Mouse (Mus musculus) kidney, postnatal 14 days (tissue): ENCODE measurements at regions not wholly inside any gene's neighbourhood (a gene's known extent, or its start where the extent isn't known, plus 50 kb on each side); places are given as distances from the start of the nearest gene placed in this dataset.
A peak's percentile ranks its signal among the peaks of the same experiment; 100 is the strongest.

ENCODE experiments used
- DNase-seq: peaks from one replicate; pipeline ENCODE4 v3.0.0; 2022; ENCODE audit warnings: mixed read lengths

DNA sequence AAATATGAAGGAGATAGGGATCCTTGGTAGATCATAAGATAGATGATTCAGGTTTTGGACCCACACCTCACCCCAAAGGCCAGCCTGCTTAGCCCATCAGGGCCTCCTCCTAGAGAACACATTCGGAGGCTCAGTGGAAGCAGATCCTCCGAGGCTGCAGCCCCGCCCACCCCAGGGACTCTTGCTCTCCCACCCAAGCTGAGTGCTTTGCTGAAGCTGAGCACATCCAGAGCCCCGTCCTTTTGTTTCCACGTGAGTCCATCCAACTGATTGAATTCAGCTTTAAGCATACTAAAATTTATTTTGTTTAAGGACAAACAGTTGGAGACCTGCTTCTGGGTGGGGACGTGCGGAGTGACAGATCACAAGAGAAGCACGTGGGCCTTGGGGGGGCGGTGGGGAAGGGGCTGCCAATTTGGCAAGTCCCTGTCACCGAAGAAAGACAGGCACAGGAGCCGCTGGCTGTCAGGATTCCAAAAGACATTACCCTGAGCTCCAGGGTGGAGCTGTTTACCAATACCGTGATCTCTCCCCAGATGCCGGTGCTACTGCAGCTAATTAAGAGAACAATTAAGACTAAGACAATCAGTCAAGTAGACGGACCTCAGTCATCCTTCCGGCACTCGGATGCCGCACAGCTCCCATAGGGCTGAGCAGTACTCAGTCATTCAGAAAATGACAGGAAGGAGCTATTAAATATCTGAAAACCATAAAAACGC is 448.9 kb upstream of the Spred2 start:
- no peak for DNase-seq

DNA sequence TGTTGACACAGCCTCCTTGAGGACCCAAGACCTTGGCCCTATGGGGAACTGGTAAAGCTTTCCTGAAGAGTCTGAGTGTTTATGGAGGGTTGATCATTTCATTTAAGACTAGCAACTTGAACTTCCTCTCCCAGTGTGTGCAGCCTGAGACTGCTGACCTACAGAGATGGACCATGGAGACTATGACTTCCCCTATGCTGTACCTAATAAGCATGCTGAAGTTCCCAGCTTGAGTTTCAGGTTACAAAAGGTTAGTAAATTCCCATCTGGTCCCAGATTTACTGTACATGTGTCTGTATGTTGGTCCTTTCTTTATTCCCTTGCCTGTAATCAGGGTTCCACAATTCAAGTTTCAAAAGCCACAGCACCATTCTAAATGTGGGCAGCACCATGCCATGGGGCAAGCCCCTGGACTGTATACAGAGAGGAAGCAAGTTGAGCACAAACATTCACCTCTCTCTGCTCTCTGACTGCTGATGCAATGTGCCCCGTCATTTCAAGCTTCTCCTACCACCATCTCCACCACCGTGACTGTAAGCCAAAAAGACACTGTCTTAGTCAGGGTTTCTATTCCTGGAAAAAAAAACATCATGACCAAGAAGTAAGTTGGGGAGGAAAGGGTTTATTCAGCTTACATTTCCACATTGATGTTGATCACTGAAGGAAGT is 431.0 kb upstream of the Spred2 start:
- no peak for DNase-seq

DNA sequence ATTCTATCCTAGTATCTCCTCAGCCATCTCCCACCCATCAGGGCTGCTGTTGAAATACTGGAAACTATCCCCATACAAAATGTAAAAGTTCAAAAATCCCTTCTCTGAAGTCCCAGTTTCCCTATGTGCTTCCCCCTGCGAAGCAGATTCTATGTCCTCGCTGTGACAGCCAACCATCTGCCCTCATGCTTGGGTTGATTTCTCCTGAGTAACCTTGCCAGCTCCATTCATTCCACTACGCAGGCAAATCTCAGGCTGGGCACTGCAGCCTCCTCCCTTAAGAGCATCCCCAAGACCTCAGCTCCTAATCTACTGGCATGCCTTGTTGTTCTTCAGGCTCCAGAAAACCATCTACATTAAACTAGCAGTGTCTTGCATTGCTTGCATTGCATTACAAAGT is 402.5 kb upstream of the Spred2 start:
- DNase-seq, result no peak

DNA sequence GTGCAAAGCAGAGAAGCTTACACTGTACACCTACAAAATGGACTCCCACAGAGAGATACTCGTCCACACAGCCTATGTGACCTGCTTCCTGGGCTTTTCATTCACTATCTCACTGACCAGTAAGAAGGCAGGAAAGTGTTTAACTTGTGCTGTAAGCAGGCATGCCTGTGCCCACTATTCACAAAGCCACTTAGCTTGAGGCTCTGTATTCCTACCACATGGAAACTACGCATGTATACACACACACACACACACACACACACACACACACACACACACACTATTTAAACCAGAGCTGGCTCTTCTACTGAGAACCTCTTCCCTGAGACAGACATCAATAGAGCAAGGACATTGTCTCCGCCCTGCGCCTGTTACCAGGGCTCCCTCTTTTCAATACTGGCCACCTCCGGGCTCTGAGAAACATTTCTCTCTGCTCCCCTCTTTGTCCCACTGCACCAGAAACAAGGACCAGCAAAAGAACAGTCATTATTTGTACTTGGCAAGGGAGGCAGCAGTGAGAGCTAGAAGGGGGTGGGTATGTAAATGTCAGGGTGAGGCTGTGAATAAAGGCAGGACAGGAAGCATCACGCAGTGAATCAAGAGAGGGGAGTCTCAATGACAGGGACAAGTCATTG is 400.2 kb upstream of the Spred2 start:
- DNase-seq, result no peak

DNA sequence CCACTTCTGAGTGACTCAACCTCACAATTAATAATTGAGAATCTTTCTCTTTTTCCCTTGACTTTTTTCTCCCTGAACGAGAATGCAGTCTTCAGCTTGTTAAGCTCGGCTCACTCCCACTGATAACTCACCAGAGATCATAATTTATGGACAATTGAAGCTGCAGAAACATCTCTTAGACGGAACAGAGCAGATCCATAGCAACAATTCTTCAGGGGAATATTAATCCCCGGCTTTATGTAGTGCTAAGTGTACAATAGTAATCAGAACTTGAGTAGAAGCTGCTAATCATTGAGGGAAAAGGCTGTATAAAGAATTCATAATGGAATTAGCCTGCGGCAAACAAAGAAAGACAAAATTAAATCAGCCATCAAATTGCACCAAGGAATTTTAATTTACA is 395.0 kb upstream of the Spred2 start:
- DNase-seq, result no peak

DNA sequence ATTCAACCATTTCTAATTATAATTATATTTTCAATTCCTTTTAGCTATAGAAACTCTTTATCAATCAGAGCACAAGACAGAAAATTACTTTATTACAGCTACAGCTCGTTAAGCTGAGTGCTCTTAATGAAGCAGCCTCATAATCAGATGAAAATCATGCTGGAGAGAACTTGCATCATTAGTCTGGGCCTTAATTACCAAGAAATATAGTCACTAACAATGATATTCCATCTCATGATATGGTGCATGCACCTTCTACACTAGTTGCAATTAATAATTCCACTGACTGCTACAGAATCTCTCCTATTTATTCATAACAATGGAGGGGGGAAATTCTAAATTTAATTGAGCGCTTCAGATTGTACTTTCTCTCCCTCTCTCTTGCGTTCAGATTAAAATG is 393.5 kb upstream of the Spred2 start:
- DNase-seq, result no peak

DNA sequence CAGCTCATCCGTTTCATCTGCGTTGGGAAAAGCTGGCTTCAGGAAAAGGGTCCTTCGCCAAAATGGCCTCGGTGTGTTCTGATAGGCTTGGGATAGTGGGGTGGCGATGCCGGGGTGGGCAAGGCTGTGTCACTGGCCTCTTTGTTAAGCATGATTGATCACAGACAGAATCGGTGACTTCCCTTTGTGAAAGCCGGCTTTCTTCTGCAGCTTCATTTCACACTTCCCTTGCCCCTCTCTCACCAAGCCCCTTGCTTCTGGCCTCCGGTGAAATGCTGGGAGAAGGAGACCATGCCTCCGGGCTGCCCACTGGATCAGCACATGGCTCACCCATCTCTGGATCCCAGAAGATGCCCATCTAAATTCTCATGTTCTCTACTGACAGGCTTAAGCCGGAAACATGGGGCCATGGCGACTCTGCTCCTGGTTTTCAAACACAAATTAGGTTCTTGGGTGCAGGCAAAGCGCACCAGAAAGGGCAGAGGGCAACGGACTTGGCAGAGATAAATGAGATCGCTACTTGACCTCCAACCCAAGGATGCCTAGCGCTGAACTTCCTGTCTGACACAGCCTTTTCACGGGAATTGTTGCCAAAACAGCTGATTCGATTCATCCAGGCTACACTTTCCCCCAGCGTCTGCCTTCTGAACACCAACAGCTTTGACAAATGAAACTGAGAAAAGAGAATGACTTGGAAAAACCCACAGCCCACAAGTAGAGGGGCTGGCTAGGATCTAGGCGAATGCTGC is 392.7 kb upstream of the Spred2 start:
- DNase-seq, result peak; percentile 49

DNA sequence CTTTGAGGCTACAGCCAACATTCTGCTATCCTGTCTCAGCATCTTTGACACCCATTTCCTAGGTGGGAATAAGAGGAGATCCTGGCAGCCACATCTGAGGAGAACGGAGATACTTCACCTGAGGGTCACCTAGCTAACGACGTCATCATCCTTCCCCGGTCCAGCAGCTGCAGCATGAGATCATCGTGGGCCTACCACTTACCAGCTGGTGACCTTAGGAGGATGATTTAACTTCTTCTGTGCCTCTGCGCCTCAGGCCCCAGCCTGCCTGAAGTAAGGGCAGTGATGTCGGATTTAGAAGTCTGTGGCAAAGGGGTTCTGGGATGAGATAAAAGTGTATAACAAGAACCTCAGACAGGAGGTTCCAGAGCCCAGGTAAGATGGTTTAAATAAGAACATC is 391.3 kb upstream of the Spred2 start:
- DNase-seq, result no peak

DNA sequence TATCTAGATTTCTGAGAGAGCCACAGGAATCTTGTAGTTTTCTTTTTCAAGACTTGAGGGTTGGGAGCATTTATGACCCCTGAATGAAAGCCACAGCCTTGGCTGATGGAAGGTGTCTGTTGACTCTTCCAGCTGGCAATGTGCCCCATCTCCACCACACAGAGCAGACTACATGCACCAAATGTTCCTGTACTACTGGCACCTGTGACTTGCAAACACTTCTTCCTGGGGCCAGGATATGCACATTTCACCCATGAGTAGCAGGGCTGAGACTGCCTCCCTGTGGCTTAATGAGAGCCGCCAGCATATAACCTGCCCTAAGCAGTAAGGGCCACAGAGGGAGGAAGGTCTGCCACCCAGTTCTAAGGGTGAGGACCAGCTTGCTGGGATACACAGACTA is 390.5 kb upstream of the Spred2 start:
- DNase-seq, result no peak

DNA sequence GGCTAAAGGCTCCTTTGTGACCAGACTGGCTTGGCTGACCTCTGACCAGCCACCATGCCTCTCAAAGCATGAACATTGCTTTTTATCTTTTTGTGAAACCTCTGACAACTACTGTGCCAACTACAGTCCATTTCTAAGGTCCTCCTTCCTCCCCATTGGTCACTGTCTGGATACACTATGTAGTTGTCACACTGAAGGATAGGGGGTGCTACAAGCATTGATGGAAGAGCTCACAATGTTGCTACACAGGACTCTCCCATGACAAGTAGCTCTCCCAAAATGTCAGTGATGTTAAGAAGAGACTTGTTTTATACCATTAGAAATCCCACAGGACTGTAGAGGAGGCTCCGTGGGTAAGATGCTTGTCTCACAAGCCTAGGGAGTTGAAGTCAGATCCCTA is 389.0 kb upstream of the Spred2 start:
- no peak for DNase-seq

DNA sequence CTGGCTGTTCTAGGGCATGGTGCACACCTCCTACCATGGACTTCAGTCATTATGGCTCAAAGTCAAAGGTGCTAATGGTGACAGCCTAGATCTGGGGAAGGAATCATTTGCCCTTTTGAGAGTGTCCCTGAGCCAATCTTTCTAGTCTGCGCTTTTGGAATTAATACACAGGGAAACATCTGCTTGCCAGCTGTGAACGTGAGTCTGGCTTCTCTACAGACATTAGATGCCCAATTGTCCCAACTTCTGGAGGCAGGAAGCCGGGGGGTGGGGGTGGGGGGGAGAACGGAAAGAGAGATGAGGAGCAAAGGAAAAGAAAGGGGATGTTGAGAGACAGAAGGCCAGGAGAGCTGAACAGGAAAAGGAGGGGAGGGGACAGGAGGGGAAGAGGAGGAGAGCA is 377.9 kb upstream of the Spred2 start:
- no peak for DNase-seq

DNA sequence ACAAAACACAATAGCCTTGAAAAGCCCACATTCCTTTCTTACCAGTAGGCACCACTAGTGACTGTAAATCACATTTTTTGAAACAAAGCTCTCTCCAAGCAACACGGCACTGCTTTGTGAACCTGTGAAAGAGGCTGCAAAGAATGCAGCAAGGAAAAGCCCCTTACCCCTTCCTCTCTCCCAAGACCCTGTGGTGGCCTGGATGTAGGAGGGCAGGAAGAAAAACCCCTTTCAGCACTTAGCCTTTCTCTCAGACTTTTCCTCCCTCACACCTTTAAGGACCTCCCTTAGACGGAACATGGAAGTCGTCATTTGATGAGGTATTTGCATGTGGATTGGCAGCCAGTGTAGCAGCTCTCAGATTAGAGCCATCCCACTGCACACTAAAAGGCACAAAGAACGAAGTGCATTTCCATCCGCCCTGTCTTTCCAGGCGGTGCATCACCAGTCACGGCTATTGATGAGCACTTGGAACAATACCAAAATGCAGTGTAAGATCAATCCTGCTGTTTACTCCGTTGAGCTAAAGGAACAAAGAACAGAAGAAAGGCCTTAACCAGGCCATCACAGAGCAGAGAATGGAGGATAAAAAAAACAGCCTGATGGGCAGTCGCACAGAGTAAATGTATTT is 369.7 kb upstream of the Spred2 start:
- no peak for DNase-seq

DNA sequence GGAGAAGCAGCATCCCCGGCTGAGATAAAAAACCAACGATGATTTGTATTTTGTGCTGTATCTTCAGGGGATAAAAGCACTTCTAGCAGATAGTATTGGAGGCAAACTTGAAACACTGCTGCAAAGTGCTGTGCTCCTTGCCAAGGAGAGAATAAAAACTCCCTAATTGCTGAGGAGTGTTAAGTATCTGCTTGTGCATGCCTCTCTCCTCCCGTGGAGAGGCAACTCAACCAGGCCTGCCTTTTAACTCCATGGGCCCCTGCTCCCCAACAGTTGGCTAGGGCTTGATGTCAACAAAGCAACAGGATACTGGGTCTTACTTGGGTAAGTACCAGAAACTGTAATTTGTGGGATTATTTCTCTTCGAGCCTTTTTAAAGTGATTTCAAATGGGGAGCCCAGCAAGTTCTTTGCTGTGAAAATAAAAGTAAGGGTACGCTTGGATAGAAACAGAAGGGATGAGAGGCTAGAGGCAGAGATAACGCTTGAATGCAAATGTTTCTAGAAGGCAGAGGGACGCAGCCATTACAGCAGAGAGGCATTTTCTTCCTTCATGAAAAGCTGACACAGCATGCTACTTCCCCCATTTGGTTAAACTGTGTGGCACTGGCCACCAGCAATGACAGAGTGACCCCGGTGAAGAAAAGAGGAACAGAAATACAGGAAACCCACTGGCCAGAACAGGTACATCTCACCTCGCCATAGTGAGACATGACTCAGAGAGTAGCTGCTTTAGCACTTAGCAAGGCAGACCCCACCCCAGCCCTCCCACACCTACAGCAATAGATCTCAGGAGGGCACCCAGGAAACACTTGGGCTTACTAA is 369.0 kb upstream of the Spred2 start:
- no peak for DNase-seq

DNA sequence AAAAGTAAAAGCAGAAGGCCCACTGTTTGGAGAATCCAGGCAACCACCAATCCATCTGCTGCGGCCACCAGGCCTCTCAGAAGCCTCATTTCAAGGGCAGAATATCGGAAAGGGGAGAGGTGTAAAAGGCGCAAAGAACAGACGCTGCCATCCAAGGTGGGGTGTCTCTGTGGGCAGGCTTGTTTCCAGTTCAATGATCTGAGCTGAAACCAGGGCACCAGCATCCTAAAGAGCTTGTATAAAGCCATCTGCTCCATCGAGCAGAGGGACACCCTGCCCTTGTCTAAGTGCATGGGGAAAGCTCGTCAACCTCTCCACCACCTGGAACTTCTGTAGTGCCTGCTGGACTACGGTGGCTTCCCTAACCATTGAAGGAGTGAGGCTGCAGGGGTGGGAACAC is 363.7 kb upstream of the Spred2 start:
- DNase-seq, result no peak

DNA sequence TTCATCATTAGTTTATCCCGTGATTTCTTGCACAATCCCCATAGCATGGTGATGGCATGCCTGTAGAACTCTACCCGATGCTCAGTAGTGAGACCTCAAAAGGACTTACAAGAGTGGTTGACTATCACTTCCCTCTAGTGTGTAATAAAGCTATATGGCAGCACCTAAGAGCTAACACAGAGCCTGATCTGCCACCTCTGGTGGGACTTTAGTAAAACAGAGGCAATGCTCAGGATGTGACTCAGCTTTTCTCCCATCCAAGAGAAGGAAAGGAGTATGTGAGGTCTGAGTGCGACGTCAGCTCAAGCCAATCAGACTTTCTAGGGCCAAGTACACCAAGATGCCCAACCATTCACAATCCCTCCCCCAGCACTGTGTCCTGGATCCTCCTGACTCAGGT is 361.5 kb upstream of the Spred2 start:
- DNase-seq, result no peak

DNA sequence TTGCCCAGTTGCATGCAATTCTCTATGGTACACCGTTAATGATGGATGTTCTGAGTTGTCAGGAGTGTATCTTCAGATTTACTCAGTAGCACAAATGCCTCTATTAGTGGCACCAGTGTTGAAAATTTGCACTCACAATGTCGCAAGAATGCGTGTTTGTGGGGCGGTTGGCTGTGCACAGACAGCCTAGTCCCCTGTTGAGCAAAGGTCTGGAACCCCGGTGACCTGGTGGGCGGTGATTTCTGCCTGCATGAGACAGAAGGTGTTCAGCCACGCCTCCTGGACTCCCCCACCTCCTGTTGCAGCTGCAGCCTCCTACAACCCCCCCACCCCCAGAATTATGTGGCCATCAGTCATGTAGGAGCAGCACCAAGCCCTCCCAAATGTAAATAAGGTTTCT is 338.9 kb upstream of the Spred2 start:
- DNase-seq, result no peak

DNA sequence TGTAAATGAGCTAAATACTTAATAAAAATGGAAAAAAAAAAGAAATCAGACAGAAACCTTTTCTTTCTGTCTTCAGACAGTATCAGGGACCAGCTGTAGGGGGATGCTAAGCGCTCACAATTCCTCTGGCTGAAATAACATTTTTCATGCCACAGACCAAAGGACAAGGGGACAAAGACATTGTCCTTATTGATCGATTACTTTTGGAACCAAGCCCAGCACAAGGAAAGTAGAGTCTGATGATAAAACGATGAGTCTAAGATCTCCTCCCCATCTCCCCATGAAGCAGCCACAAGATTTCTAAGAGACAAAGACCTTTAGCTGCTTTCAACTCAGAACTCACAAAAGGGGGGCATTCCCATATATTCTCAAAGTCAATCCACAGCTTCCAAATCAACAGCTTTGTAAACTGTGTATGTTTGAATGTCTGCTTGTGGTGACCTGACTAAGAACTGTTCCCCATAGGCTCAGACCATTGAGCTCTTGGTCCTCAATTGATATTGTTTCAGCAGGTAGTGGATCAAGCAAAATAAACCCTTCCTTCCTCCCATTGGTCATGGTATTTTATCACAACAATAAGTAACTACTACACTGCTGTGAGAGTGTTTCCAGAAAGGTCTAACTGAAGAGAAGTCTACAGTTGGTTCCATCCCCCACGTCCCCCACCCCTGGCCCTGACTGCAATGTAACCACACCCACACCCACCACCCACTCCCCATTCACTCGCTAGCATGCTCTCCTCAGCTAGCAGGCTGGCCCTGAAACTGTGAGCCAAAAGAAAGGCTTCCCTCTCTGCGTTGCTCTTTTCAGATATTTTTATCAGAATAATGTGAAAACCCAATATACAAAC is 331.4 kb upstream of the Spred2 start:
- DNase-seq, result no peak

DNA sequence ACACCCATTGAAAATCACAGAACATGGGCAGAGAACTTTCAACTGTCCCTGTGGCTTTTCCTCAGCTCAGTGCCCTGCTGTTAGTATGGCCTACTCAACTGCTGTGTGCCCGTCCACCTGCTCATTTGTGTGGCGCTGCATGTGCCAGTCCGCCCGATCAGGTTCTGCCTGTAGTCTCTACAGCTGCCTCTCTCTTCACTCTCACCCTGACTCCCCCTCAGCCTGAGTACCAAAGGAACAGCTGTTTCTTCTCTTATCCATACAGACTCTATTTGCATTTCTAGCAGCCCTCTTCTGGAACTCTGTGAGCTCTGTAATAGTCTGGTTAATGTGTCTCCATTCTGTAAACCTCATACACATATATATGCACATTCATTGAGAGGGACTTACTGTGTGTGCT is 329.1 kb upstream of the Spred2 start:
- no peak for DNase-seq

DNA sequence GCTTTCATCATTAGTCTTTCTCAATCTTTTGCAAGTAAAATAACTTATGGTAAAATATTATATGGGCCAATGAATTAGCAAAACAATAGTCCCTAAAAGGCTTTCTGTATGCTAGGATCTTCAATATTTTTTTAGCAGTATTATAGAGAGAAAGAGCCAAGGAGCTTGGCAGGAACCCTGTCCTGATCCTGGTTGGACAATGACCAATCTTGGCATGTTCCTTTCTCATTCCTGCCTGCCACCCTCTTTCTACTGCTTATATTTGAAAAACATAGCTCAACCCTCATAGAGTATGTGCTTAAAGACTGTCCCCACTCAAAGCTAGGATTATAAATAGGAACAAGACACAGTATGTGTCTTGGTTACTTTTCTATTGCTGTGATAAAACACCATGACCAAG is 327.8 kb upstream of the Spred2 start:
- DNase-seq, result no peak

DNA sequence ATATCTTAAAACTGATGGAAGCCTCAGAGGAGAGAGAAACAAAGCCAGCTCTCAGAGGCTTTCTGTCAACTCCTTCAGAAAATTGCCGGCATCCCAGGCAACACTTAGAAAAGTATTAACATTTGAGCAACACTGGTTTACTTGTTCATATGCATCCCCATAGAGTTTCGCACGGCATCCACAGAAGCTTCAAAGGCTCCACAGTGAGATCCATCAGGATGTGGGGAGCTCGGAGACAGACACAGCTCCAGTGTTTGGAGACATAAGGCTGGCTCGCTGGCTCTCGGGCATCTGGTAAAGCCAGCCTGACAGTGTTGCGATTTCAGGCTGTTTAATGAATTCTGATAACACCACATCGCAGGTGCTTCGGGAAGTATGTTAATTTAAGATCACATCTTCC is 324.7 kb upstream of the Spred2 start:
- no peak for DNase-seq

DNA sequence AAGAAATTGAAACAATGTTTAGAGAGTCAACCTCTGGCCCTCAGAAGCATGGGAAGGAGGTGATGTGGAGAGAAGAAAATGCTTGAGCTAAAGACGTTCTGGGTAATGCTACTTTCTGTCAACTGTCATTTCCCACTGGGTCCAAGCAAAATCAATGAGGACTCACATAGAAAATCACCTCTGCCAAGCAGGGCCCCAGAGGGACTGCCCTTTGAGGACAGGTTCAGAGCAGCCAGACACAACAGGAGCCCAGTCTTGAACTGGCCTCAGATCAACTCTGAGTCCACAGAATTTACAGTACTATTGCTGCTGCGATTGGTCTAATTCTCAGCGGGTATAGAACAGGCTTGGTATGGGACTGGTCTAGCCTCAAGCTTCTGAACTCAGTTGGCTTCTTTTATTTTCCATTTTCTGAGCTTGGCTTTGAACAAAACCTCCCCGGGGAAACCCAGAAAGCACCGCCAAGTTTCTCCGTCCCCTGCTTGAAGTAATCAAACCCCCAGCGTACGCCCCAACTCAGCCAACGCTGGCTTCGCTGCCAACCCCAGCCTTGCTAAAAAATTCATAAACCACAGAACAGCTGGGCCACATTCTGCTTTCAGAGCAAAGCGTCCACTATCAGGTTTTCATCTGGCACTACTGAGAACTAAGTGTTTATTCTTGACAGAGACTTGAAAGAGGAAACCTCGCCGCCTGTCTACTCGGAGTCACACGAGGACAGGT is 322.8 kb upstream of the Spred2 start:
- DNase-seq, result peak; percentile 4
